Mouse (Mus musculus) heart, adult 2 months (tissue): Measurements from ENCODE around the gene Fhad1.

Source experiments
- CTCF ChIP-seq: fragments of 200-600 bp; IDR thresholded peaks from 2 replicates; pipeline ENCODE4 v1.8.1; 2022; ENCODE audit warnings: antibody characterized with exemption, mild to moderate bottlenecking, moderate library complexity
- EP300 ChIP-seq: fragments of 200-500 bp; IDR thresholded peaks from 2 replicates; pipeline ENCODE4 v1.6.1; 2011; ENCODE audit warnings: low read depth, low read length, control low read depth; ENCODE audit not compliant: insufficient read depth

DNA sequence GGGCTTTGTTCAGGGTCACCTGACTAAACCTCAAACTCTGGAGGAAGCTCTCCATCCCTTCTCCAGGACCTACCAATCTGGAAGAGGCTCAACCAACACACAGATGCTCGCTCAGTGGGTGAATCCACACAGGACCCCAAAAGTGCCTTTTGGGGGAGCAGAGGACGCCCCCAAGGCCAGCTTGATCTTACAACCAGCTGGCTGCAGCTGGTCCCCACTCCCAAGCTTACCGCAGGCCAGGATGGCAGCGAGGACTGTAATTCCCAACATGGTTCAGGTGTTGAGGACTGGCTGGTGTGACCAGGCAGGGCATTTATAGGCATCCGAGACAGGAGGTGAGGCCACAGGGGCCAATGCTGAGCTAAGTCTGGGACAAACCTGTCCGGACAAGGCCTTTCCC lies 168.9 kb downstream of the Fhad1 start, which contains the start of gene Ctrc:
- TF ChIP-seq CTCF (no peak), EP300 (no peak)
